Mouse (Mus musculus) stomach, postnatal 0 days (tissue): ENCODE data around the gene Zc3hav1.

Source experiments
- CTCF ChIP-seq: IDR thresholded peaks from 2 replicates; pipeline ENCODE4 v1.5.1; 2016; ENCODE audit warnings: antibody characterized with exemption, low read depth, mild to moderate bottlenecking, moderate library complexity
- EP300 ChIP-seq: optimal IDR thresholded peaks from 2 replicates; pipeline ENCODE3; 2016; ENCODE audit warnings: antibody characterized with exemption

- no peak for TF ChIP-seq EP300
- TF ChIP-seq CTCF, result no peak
Measured at GRCm38 (mm10) chr6:38316050-38316449, 38.4 kb downstream of the Zc3hav1 start.
